Mouse (Mus musculus): ENCODE measurements around the gene Mrpl54. TPM values are rescaled to one million over a fixed set of nuclear protein-coding genes. Genes with fewer than 3 reads are reported as not detected.

The Mrpl54 gene
- polyA plus RNA-seq, 2 experiments: 124 to 202 TPM

- Histone ChIP-seq H3K27ac (replicated peaks; ENCODE audit: low read depth, low read length) (no peak overlapping the region), H3K4me2 (replicated peaks; ENCODE audit: low read depth, low read length, severe bottlenecking) (no peak overlapping the region), H3K9me3 (ENCODE audit: control insufficient read depth, low read length) (no peaks in the 10 kb centered on the region), H3K27me3 (ENCODE audit: control insufficient read depth, insufficient read depth, low read length) (no peaks in the 10 kb centered on the region), H3K4me3 (replicated peaks; ENCODE audit: low read length) (no peak overlapping the region), H3K36me3 (ENCODE audit: control insufficient read depth, insufficient read depth, low read length) (peaks cover 65% of the 10 kb centered on the region), H3K9ac (ENCODE audit: low read depth, low read length, severe bottlenecking) (no peak overlapping the region), H3K4me1 (ENCODE audit: control insufficient read depth, insufficient read depth, low read length) (no peaks in the 10 kb centered on the region)
- TF ChIP-seq POLR2A (IDR thresholded peaks at IDR 0.05; ENCODE audit: borderline replicate concordance, extremely low read depth, insufficient read depth, insufficient read length): no peak
- no peak for DNase-seq (ENCODE audit: low spot score)
- 93% methylated on average over 21 of the region's 21 CpGs for WGBS
- no peak for ATAC-seq (ENCODE audit: low FRiP score, low read depth)
Measured at GRCm38 (mm10) chr10:81306837-81307682, 40.3 kb upstream of the Mrpl54 start.

- DNase-seq (ENCODE audit: low spot score): no peak
- TF ChIP-seq POLR2A (IDR thresholded peaks at IDR 0.05; ENCODE audit: borderline replicate concordance, extremely low read depth, insufficient read depth, insufficient read length): no peak
- Histone ChIP-seq H3K9me3 (ENCODE audit: control insufficient read depth, low read length) (no peaks in the 10 kb centered on the region), H3K4me1 (ENCODE audit: control insufficient read depth, insufficient read depth, low read length) (no peaks in the 10 kb centered on the region), H3K27ac (replicated peaks; ENCODE audit: low read depth, low read length) (no peak overlapping the region), H3K4me2 (replicated peaks; ENCODE audit: low read depth, low read length, severe bottlenecking) (no peak overlapping the region), H3K4me3 (replicated peaks; ENCODE audit: low read length) (no peak overlapping the region), H3K27me3 (ENCODE audit: control insufficient read depth, insufficient read depth, low read length) (no peaks in the 10 kb centered on the region), H3K36me3 (ENCODE audit: control insufficient read depth, insufficient read depth, low read length) (peaks cover 56% of the 10 kb centered on the region), H3K9ac (ENCODE audit: low read depth, low read length, severe bottlenecking) (no peak overlapping the region)
- WGBS: 92% methylated on average over 12 of the region's 12 CpGs
- ATAC-seq (ENCODE audit: low FRiP score, low read depth): no peak
Measured at GRCm38 (mm10) chr10:81306173-81306668, 39.5 kb upstream of the Mrpl54 start.

DNA sequence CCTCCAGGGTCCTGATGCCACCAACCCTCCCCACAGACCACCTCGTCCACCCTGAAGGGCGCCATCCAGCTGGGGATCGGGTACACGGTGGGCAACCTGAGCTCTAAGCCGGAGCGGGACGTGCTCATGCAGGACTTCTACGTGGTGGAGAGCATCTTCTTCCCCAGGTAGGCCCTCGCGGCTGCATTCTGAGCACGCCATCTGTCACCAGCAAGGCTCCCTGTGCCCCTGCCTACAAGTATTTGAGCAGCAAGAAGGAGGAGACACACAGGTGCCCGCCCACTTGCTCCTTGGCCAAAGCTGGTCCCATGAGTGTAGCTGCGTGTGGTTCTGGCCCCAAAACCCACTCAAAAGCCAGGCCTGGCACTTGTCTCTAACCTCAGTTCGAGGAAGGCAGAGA is 38.9 kb upstream of the Mrpl54 start:
- ATAC-seq (ENCODE audit: low FRiP score, low read depth): no peak
- 95% methylated on average over 8 of the region's 14 CpGs for WGBS
- no peak for DNase-seq (ENCODE audit: low spot score)
- H3K4me3 ChIP-seq (replicated peaks; ENCODE audit: low read length): no peak overlapping the region
- H3K27me3 ChIP-seq (ENCODE audit: control insufficient read depth, insufficient read depth, low read length): no peaks in the 10 kb centered on the region
- no peak overlapping the region for H3K9ac ChIP-seq (ENCODE audit: low read depth, low read length, severe bottlenecking)
- peaks cover 51% of the 10 kb centered on the region for H3K36me3 ChIP-seq (ENCODE audit: control insufficient read depth, insufficient read depth, low read length)
- no peak overlapping the region for H3K27ac ChIP-seq (replicated peaks; ENCODE audit: low read depth, low read length)
- H3K9me3 ChIP-seq (ENCODE audit: control insufficient read depth, low read length): no peaks in the 10 kb centered on the region
- H3K4me2 ChIP-seq (replicated peaks; ENCODE audit: low read depth, low read length, severe bottlenecking): no peak overlapping the region
- TF ChIP-seq POLR2A (IDR thresholded peaks at IDR 0.05; ENCODE audit: borderline replicate concordance, extremely low read depth, insufficient read depth, insufficient read length): no peak
- no peaks in the 10 kb centered on the region for H3K4me1 ChIP-seq (ENCODE audit: control insufficient read depth, insufficient read depth, low read length)

- DNase-seq (ENCODE audit: low spot score) (no peak), ATAC-seq (ENCODE audit: low FRiP score, low read depth) (no peak)
- Histone ChIP-seq H3K4me2 (replicated peaks; ENCODE audit: low read depth, low read length, severe bottlenecking) (no peak overlapping the region), H3K36me3 (ENCODE audit: control insufficient read depth, insufficient read depth, low read length) (peaks cover 44% of the 10 kb centered on the region), H3K27ac (replicated peaks; ENCODE audit: low read depth, low read length) (no peak overlapping the region), H3K27me3 (ENCODE audit: control insufficient read depth, insufficient read depth, low read length) (no peaks in the 10 kb centered on the region), H3K4me1 (ENCODE audit: control insufficient read depth, insufficient read depth, low read length) (no peaks in the 10 kb centered on the region), H3K9me3 (ENCODE audit: control insufficient read depth, low read length) (no peaks in the 10 kb centered on the region), H3K4me3 (replicated peaks; ENCODE audit: low read length) (no peak overlapping the region), H3K9ac (ENCODE audit: low read depth, low read length, severe bottlenecking) (no peak overlapping the region)
- 17% methylated on average over 5 of the region's 9 CpGs for WGBS
- TF ChIP-seq POLR2A (IDR thresholded peaks at IDR 0.05; ENCODE audit: borderline replicate concordance, extremely low read depth, insufficient read depth, insufficient read length): no peak
Measured at GRCm38 (mm10) chr10:81304597-81305238, 38.0 kb upstream of the Mrpl54 start.

GRCm38 (mm10) chr10:81303761-81304160 is 37.0 kb upstream of the Mrpl54 start:
- H3K27me3 ChIP-seq (ENCODE audit: control insufficient read depth, insufficient read depth, low read length): no peaks in the 10 kb centered on the region
- 80% methylated on average over 7 of the region's 7 CpGs for WGBS
- no peaks in the 10 kb centered on the region for H3K9me3 ChIP-seq (ENCODE audit: control insufficient read depth, low read length)
- ATAC-seq (ENCODE audit: low FRiP score, low read depth) (no peak), DNase-seq (ENCODE audit: low spot score) (no peak)
- H3K4me2 ChIP-seq (replicated peaks; ENCODE audit: low read depth, low read length, severe bottlenecking): no peak overlapping the region
- no peak overlapping the region for H3K27ac ChIP-seq (replicated peaks; ENCODE audit: low read depth, low read length)
- TF ChIP-seq POLR2A (IDR thresholded peaks at IDR 0.05; ENCODE audit: borderline replicate concordance, extremely low read depth, insufficient read depth, insufficient read length): no peak
- H3K4me3 ChIP-seq (replicated peaks; ENCODE audit: low read length): no peak overlapping the region
- H3K36me3 ChIP-seq (ENCODE audit: control insufficient read depth, insufficient read depth, low read length): peaks cover 37% of the 10 kb centered on the region
- no peaks in the 10 kb centered on the region for H3K4me1 ChIP-seq (ENCODE audit: control insufficient read depth, insufficient read depth, low read length)
- no peak overlapping the region for H3K9ac ChIP-seq (ENCODE audit: low read depth, low read length, severe bottlenecking)

Measured in limb, embryonic 14.5 days (tissue).